Mouse (Mus musculus) testis, adult 2 months (tissue): Measurements from ENCODE around the gene Gm21988. TPM values are rescaled to one million over a fixed set of nuclear protein-coding genes. Genes with fewer than 3 reads are reported as not detected.

ENCODE experiments used
- H3K27ac ChIP-seq: fragments of 200-500 bp; 2 replicates; pipeline ENCODE4 v1.5.1; 2012; ENCODE audit warnings: low read depth, low read length; ENCODE audit not compliant: control insufficient read depth, insufficient read depth
- H3K27me3 ChIP-seq: fragments of 200-500 bp; 2 replicates; pipeline ENCODE4 v1.6.1; 2012; ENCODE audit warnings: mild to moderate bottlenecking, low read length, moderate library complexity; ENCODE audit not compliant: control insufficient read depth, insufficient read depth
- H3K36me3 ChIP-seq: fragments of 200-500 bp; 2 replicates; pipeline ENCODE4 v1.6.1; 2012; ENCODE audit warnings: mild to moderate bottlenecking, low read length; ENCODE audit not compliant: control insufficient read depth, insufficient read depth
- H3K4me1 ChIP-seq: fragments of 200-500 bp; 2 replicates; pipeline ENCODE4 v1.6.1; 2012; ENCODE audit warnings: low read length; ENCODE audit not compliant: control insufficient read depth, insufficient read depth
- H3K4me3 ChIP-seq: fragments of 200-500 bp; 2 replicates; pipeline ENCODE4 v1.5.1; 2012; ENCODE audit warnings: low read depth, mild to moderate bottlenecking, low read length, moderate library complexity, mixed read lengths; ENCODE audit not compliant: control insufficient read depth
- CTCF ChIP-seq: fragments of 200-500 bp; IDR thresholded peaks from 2 replicates; pipeline ENCODE4 v1.5.1; 2012; ENCODE audit warnings: low read depth, mild to moderate bottlenecking, inconsistent platforms, low read length, moderate library complexity; ENCODE audit not compliant: control insufficient read depth, insufficient read depth, insufficient replicate concordance
- POLR2A ChIP-seq: fragments of 200-500 bp; IDR thresholded peaks from 2 replicates; pipeline ENCODE4 v1.6.1; 2012; ENCODE audit warnings: low read depth, mild to moderate bottlenecking, inconsistent platforms, low read length, moderate library complexity; ENCODE audit not compliant: control insufficient read depth
- polyA plus RNA-seq: library from polyadenylated mRNA; depleted of rRNA; stranded (reverse); fragments of >200 nt; gene quantifications from 2 replicates; pipeline ENCODE4 v1.2.3, GENCODE M21; 2012

The Gm21988 gene
- polyA plus RNA-seq, 1 experiment = 3.4 TPM

GRCm38 (mm10) chr11:70236717-70237116, 2.9 kb downstream of the Gm21988 start:
- Histone ChIP-seq H3K27me3 (no peaks in the 10 kb centered on the region), H3K4me1 (peaks cover 23% of the 10 kb centered on the region), H3K27ac (peak overlapping the region; percentile 5; the same call in 1 of the 2 replicates), H3K4me3 (no peak overlapping the region), H3K36me3 (no peaks in the 10 kb centered on the region)
- TF ChIP-seq POLR2A = no peak
- TF ChIP-seq CTCF = no peak

DNA sequence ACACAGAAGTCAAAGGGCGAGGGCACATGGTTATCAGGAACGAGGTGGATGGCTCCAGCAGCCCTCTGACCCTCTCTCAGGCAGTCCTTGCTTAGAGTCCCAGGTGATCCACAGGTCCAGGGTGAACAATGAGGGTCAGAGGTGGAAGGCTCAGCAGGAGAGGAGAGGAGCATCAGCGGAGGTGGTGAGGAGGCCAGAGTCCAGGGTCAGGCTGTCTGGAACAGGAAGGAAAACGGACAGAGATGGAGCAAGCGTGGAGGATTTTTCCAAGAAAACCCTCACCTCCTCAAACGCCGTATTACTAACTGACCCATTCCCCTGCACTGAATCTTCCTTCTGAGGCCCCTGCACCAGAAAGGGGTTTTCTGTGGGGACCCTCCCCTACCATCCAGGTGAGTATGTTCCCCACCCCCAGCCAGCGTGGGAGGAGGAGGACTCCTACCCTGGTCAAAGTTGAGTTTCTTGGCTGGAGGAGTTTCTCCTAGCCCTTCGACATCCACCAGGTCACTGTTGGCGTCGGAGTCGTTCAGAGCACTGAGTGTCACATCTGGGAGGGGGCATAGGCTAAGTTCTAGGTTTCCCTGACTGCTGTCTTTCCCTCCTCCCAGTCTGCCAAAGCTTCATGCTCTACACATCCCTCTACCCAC, 4.3 kb downstream of the Gm21988 start:
- TF ChIP-seq CTCF (no peak), POLR2A (no peak)

DNA sequence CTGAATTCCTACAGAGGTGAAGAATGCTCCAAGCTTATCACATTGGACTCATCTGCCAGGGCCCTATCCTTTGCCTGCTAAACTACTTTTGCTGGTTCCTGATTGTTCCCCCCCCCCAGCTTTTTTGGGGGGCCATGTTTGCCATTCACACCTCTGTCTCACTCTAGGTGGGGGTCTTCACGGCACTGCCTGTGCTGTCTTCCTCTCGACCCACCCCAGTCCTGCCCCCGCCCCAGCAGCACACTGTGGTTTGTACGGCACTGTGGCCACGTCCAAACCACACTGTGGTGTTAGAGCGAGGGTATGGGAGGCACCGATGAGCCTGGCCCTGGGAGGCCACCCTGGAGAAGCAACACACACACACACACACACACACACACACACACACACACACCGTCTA, 5.1 kb downstream of the Gm21988 start:
- Histone ChIP-seq H3K4me1 (peaks cover 33% of the 10 kb centered on the region), H3K27ac (peak overlapping the region; percentile 65), H3K36me3 (no peaks in the 10 kb centered on the region), H3K27me3 (no peaks in the 10 kb centered on the region; the same call in 1 of the 2 replicates), H3K4me3 (no peak overlapping the region)
- TF ChIP-seq CTCF (no peak; the same call in 1 of the 2 replicates), POLR2A (no peak)

More for the DNA sequence above, 4.3 kb downstream of the Gm21988 start:
- H3K4me3 ChIP-seq = no peak overlapping the region
- no peak overlapping the region for H3K27ac ChIP-seq
- H3K4me1 ChIP-seq = peaks cover 26% of the 10 kb centered on the region
- H3K36me3 ChIP-seq = no peaks in the 10 kb centered on the region
- H3K27me3 ChIP-seq = no peaks in the 10 kb centered on the region; the same call in 1 of the 2 replicates

DNA sequence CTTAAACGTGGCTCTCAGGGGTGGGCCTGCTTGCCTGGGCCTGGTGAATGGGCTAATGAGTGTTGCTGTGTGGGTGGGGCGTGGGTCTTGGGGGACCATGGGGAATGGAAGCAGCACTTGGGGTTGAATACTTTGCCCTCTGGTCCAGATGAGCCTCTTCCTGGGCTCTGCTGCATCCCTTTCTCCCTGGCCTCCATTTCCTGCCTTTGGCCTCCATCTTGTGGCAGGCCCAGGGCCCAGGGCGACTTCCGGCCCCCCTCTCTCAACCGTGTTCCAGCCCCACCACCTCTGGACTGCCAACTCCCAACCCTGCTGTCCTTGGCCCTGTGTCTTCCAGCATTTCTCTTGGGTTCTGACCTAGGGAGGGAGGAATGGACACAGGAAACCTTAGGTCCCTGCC, 5.6 kb downstream of the Gm21988 start:
- H3K36me3 ChIP-seq = no peaks in the 10 kb centered on the region
- peaks cover 38% of the 10 kb centered on the region for H3K4me1 ChIP-seq
- no peak overlapping the region; the same call in 1 of the 2 replicates for H3K4me3 ChIP-seq
- peak overlapping the region; percentile 65 for H3K27ac ChIP-seq
- no peaks in the 10 kb centered on the region; the same call in 1 of the 2 replicates for H3K27me3 ChIP-seq
- TF ChIP-seq CTCF (no peak), POLR2A (no peak)

DNA sequence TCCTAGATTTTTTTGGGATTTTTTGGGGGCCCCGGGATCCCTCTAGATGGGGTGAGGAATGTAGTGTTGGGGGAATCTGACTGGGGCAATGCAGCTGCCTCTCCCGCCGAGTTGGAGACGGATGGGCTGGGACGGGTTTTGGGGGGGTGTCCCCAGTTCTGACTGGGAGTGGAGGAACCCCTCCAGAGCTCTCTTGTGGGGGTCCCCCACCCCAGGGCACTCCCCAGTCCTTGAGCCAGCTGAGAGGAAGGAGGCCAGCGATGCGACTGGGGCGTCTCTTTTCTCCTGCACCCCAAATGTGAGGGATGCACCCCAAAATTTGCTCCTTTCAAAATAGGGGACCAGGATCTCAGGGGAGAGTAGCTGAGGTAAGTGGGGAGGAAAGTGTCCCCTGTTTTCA, 6.6 kb downstream of the Gm21988 start:
- TF ChIP-seq POLR2A = no peak
- Histone ChIP-seq H3K27me3 (no peaks in the 10 kb centered on the region; the same call in 1 of the 2 replicates), H3K4me3 (peak overlapping the region; percentile 68), H3K36me3 (no peaks in the 10 kb centered on the region), H3K4me1 (peaks cover 44% of the 10 kb centered on the region), H3K27ac (peak overlapping the region; percentile 77; the same call in 1 of the 2 replicates)

GRCm38 (mm10) chr11:70232546-70232945, 7.1 kb downstream of the Gm21988 start:
- TF ChIP-seq POLR2A (no peak), CTCF (no peak)
- no peaks in the 10 kb centered on the region for H3K36me3 ChIP-seq
- H3K27me3 ChIP-seq = no peaks in the 10 kb centered on the region; the same call in 1 of the 2 replicates
- peak overlapping the region; percentile 68 for H3K4me3 ChIP-seq
- H3K27ac ChIP-seq = peak overlapping the region; percentile 77; the same call in 1 of the 2 replicates
- H3K4me1 ChIP-seq = peaks cover 44% of the 10 kb centered on the region

GRCm38 (mm10) chr11:70230239-70230727, 9.3 kb downstream of the Gm21988 start:
- Histone ChIP-seq H3K27me3 (no peaks in the 10 kb centered on the region; the same call in 1 of the 2 replicates), H3K4me3 (peak overlapping the region; percentile 84), H3K4me1 (peaks cover 45% of the 10 kb centered on the region), H3K36me3 (no peaks in the 10 kb centered on the region), H3K27ac (no peak overlapping the region)
- TF ChIP-seq CTCF (peak; percentile 96), POLR2A (no peak)
